Mouse (Mus musculus) embryonic facial prominence, embryonic 10.5 days (tissue): ENCODE data around the gene Hdgf. TPM values are rescaled to one million over a fixed set of nuclear protein-coding genes. Genes with fewer than 3 reads are reported as not detected.
"Not testable (repeated sequence)": the region's sequence is repeated elsewhere in the genome, so short reads cannot be mapped to it uniquely, and the experiment has no call there.

Source experiments
- DNase-seq: peaks from one replicate; pipeline ENCODE4 v3.0.0-alpha.2; 2017; ENCODE audit warnings: low spot score
- H3K27ac ChIP-seq: fragments of 300-500 bp; sonication (generic); replicated peaks from 2 replicates; pipeline ENCODE4 v1.5.1; 2016; ENCODE audit warnings: mild to moderate bottlenecking
- H3K27me3 ChIP-seq: fragments of 300-500 bp; sonication (generic); replicated peaks from 2 replicates; pipeline ENCODE4 v1.6.1; 2016; ENCODE audit warnings: low read depth, mild to moderate bottlenecking; ENCODE audit not compliant: poor library complexity, severe bottlenecking
- H3K36me3 ChIP-seq: fragments of 300-500 bp; sonication (generic); replicated peaks from 2 replicates; pipeline ENCODE4 v1.6.1; 2016; ENCODE audit warnings: mild to moderate bottlenecking, moderate library complexity
- H3K4me1 ChIP-seq: fragments of 300-500 bp; sonication (generic); 2 replicates; pipeline ENCODE4 v1.6.1; 2016
- H3K4me3 ChIP-seq: fragments of 300-500 bp; sonication (generic); 2 replicates; pipeline ENCODE4 v1.5.1; 2016; ENCODE audit warnings: mild to moderate bottlenecking, moderate library complexity
- H3K9me3 ChIP-seq: fragments of 300-500 bp; sonication (generic); 2 replicates; pipeline ENCODE4 v1.6.1; 2016; ENCODE audit warnings: mild to moderate bottlenecking
- WGBS: fragments of 180-500 bp; shearing (Covaris S2); methylation state at CpG from one replicate; pipeline ENCODE4 v1.1.7; 2016; 5-methylcytosine and 5-hydroxymethylcytosine counted together
- polyA plus RNA-seq: library from polyadenylated mRNA; unstranded; fragments of >200 nt; fragmentation: Nextera tagmentation; extraction: Ambion mirVana; gene quantifications from 2 replicates; pipeline ENCODE4 v1.2.1, GENCODE M21; 2016

The Hdgf gene
- 269 and 278 TPM in 2 replicates for polyA plus RNA-seq

DNA sequence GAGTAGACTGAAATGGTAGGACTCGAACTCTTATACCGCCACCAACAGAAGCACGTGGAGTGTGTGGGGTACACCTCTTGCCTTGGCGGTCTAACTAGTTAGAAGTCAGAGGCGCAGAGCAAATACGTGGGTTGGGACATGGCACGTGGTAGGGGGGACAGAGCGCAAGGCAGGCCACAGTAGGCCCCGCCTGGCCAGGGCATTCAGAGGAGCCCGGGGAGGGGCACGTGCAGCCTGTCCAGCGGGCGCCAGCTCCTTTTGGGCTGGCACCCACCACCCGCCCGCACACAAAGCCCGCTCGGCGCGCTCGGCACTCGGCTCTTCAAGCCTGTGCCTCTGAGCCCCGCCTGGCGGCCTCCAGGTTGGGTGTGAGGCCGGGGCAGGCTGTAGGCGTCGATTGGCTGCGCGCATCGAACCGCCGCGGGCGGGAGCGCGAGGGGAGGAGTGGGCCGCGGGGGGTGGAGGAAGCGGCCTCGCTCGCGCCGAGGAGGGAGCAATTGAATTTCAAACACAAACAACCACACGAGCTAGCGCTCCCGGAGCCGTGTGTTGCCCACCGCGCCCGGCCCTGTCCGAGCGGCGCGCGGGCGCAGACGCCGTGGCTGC lies at the start of gene Hdgf:
Hdgf (plus strand) TSS at position 442 of the 606 bp plus-strand sequence.
- H3K36me3 ChIP-seq: no peaks in the 10 kb centered on the region
- no peaks in the 10 kb centered on the region for H3K9me3 ChIP-seq
- peak; percentile 99 for DNase-seq
- 1% methylated on average over 57 of the region's 57 CpGs for WGBS
- peaks cover 47% of the 10 kb centered on the region for H3K4me1 ChIP-seq
- peak within 1 kb of the TSS; percentile 99 for H3K4me3 ChIP-seq
- H3K27ac ChIP-seq: peak within 1 kb of the TSS; percentile 99
- H3K27me3 ChIP-seq: no peaks in the 10 kb centered on the region

DNA sequence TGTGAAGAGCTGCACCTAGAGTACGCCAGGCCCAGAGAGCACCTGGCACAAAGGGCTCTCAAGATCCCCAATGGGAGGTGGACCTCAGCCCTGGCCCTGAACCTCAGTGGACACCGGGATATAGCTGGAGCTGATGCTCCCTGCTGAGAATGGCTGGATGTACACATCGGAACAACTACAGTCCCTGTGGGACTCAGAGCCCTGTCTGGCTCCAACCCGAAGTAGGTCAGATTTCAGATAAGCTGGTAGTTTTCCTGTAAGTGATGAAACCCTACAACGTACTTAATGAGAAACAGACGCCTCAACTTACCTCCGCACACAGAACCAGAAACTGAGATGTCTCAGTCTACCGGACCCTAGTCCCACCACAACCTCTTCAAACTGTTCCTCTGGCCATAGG lies 48.5 kb upstream of the Hdgf start:
- H3K4me1 ChIP-seq: peaks cover 22% of the 10 kb centered on the region
- no peaks in the 10 kb centered on the region for H3K27me3 ChIP-seq
- peaks cover 74% of the 10 kb centered on the region for H3K36me3 ChIP-seq
- WGBS: 67% methylated on average over 8 of the region's 8 CpGs
- no peaks in the 10 kb centered on the region for H3K9me3 ChIP-seq
- H3K4me3 ChIP-seq: no peak overlapping the region
- peak; percentile 12 for DNase-seq
- no peak overlapping the region for H3K27ac ChIP-seq

DNA sequence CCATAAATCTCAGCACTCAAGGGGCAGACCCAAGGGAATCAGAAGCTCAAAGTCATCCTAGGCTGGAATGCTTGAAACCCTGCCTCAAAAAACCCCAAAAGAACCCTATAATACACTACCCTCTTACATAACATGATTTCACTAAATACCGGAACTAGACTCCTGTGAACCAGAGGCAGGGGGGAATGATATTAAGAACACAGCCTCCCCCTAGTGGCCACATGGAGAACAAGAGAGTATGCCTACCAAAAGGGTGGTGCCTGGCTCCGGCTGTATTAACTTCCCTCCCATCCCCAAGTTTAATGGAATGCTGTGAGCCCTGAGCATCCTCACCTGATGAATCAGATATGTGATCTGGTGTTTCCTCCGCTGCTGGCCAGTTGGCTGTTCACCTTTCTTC lies 46.3 kb upstream of the Hdgf start:
- H3K4me1 ChIP-seq: peaks cover 10% of the 10 kb centered on the region
- no peak overlapping the region for H3K27ac ChIP-seq
- H3K36me3 ChIP-seq: peaks cover 94% of the 10 kb centered on the region
- DNase-seq: peak; percentile 67
- WGBS: 36% methylated on average over 3 of the region's 3 CpGs
- H3K27me3 ChIP-seq: no peaks in the 10 kb centered on the region
- H3K4me3 ChIP-seq: no peak overlapping the region
- H3K9me3 ChIP-seq: no peaks in the 10 kb centered on the region

DNA sequence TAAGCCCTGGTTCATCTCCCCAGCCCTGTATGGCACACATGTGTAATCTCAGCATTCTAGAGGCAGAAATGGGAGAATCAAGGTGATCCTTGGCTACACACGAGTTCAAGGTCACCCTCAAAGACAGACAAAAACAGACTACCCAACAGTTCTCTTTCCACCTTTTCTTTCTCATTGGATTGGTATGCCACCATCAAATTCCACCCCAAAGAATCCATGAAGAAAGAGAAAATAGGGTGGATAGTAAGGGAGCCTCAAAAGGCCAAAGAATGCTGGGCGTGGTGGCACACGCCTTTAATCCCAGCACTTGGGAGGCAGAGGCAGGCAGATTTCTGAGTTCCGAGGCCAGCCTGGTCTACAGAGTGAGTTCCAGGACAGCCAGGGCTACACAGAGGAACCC lies 42.0 kb upstream of the Hdgf start:
- peaks cover 98% of the 10 kb centered on the region for H3K36me3 ChIP-seq
- H3K4me1 ChIP-seq, H3K27me3 ChIP-seq, DNase-seq, H3K27ac ChIP-seq, H3K4me3 ChIP-seq, H3K9me3 ChIP-seq: not testable (repeated sequence)
- WGBS: 94% methylated on average over 4 of the region's 4 CpGs

DNA sequence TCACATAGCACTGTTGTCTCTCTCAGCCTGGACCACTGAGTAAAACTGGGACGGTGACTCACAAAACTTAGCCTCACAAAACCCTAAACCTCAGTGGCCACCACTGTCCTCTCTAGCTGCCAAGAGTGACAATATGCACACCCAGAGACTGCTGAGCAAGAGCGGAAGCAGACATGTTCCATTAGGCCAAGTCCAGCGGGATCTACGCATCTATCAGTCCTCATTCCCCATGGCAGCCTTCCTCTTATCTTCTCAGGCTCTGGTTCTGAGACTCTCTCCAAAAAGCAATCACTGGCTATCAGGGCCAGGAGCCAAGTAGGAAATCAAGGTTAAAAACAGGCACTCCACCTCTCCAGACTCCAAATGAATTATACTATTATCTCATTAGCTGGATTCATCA lies 28.4 kb upstream of the Hdgf start:
- Histone ChIP-seq H3K9me3 (no peaks in the 10 kb centered on the region), H3K27ac (no peak overlapping the region), H3K4me1 (no peaks in the 10 kb centered on the region), H3K27me3 (no peaks in the 10 kb centered on the region), H3K4me3 (no peak overlapping the region), H3K36me3 (peaks cover 91% of the 10 kb centered on the region)
- DNase-seq: no peak
- 92% methylated on average over 4 of the region's 4 CpGs for WGBS

GRCm38 (mm10) chr3:87884291-87884690 lies 21.8 kb upstream of the Hdgf start:
- Histone ChIP-seq H3K36me3 (peaks cover 35% of the 10 kb centered on the region), H3K4me3 (peak overlapping the region; percentile 94), H3K27me3 (no peaks in the 10 kb centered on the region), H3K4me1 (peaks cover 18% of the 10 kb centered on the region), H3K27ac (peak overlapping the region; percentile 93), H3K9me3 (no peaks in the 10 kb centered on the region)
- no peak for DNase-seq
- 2% methylated on average over 3 of the region's 3 CpGs for WGBS

DNA sequence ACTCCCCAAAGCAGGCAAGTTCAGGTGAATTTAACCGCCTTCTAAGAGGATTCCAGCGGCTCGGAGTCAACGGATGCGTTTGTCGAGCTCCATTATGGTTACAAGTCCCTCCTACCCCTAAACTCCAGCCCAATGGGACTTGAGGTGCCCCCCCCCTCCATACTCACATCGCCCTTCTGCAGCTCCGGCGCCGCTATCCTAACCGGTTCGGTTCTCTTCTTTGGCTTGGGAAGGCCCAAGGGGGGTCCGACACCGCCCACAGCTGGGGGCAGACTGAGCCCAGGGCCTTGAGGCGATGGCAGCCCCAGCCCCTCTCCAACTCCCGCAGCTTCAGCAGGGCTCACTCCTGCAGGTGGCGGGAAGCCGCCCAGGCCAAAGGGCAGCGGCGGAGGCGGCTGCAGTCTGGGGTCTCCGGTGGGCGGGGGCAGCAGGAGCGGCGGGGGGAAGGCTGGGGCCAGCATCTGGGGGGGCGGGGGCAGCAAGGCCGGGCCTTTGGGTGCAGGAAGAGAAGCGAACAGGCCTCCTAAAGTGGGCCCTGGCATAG lies 21.3 kb upstream of the Hdgf start:
- Histone ChIP-seq H3K9me3 (no peaks in the 10 kb centered on the region), H3K36me3 (peaks cover 31% of the 10 kb centered on the region), H3K27ac (peak overlapping the region; percentile 93), H3K4me1 (peaks cover 18% of the 10 kb centered on the region), H3K27me3 (no peaks in the 10 kb centered on the region), H3K4me3 (peak overlapping the region; percentile 94)
- under 1% methylated on average over 27 of the region's 28 CpGs for WGBS
- peak; percentile 75 for DNase-seq

GRCm38 (mm10) chr3:87885281-87886003 lies 20.7 kb upstream of the Hdgf start, which contains the start of gene Prcc:
Gene Prcc (minus strand): TSS chr3:87885608.
- DNase-seq: peak; percentile 89
- WGBS: under 1% methylated on average over 33 of the region's 33 CpGs

DNA sequence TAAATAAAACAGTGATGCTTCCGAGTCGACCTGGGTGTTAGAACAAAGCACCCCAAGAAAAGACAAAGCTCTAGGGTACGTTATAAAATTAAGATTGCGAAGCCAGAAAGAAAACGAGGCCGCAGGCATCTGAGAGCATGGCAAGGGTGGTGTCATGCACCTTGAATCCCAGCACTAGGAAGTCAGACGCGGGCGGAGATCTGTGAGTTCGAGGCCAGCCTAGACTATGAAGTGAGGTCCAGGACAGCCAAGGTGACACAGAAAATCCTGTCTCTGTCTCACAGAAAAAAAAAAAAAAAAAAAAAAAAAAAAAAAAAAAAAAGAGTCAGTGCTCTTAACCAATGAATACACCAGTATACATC lies 20.1 kb upstream of the Hdgf start:
- no peaks in the 10 kb centered on the region for H3K9me3 ChIP-seq
- 12% methylated on average over 10 of the region's 10 CpGs for WGBS
- H3K4me1 ChIP-seq: peaks cover 18% of the 10 kb centered on the region
- H3K36me3 ChIP-seq: peaks cover 19% of the 10 kb centered on the region
- peak overlapping the region; percentile 93 for H3K27ac ChIP-seq
- peak overlapping the region; percentile 94 for H3K4me3 ChIP-seq
- DNase-seq: no peak
- no peaks in the 10 kb centered on the region for H3K27me3 ChIP-seq

More at GRCm38 (mm10) chr3:87885281-87886003, 20.7 kb upstream of the Hdgf start, which contains the start of gene Prcc:
- peak within 1 kb of the TSS; percentile 94 for H3K4me3 ChIP-seq
- peaks cover 25% of the 10 kb centered on the region for H3K36me3 ChIP-seq
- no peaks in the 10 kb centered on the region for H3K27me3 ChIP-seq
- H3K4me1 ChIP-seq: peaks cover 18% of the 10 kb centered on the region
- H3K27ac ChIP-seq: peak within 1 kb of the TSS; percentile 93
- H3K9me3 ChIP-seq: no peaks in the 10 kb centered on the region

DNA sequence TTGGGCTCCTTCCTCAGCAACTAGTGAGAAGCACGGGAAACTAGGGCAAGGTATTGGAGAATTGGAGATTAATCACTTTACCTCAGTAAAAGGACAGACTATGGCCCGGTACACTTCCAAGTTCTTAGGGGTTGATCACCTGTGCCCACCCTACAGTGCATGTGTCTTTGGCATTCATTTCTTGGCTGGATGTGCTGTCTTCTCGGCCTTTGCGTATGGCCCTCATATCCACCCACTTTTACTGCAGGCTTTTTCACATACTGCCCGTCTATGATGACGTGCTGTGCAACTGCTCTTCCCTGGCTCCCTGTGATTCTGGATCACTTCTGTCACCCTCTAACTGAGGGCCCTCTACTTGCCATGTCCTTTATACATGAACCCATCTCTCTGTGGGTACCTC lies 19.7 kb upstream of the Hdgf start:
- H3K4me1 ChIP-seq: peaks cover 18% of the 10 kb centered on the region
- peak overlapping the region; percentile 94 for H3K4me3 ChIP-seq
- H3K36me3 ChIP-seq: peaks cover 15% of the 10 kb centered on the region
- no peak for DNase-seq
- 87% methylated on average over 6 of the region's 6 CpGs for WGBS
- H3K27me3 ChIP-seq: no peaks in the 10 kb centered on the region
- H3K27ac ChIP-seq: no peak overlapping the region
- no peaks in the 10 kb centered on the region for H3K9me3 ChIP-seq

DNA sequence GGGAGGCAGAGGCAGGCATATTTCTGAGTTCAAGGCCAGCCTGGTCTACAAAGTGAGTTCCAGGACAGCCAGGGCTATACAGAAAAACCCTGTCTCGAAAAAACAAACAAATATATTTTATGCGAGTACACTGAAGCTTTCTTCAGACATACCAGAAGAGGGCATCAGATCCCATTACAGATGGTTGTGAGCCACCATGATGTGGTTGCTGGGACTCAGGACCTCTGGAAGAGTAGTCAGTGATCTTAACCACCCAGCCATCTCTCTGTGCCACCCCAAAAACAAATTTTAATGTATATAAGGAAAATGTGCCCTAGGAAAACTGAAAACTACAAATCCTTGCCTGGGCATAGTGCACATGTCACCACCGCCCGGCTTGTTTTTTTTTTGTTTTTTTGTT lies 18.7 kb upstream of the Hdgf start:
- H3K27ac ChIP-seq, H3K36me3 ChIP-seq, H3K27me3 ChIP-seq, DNase-seq, H3K9me3 ChIP-seq, H3K4me3 ChIP-seq: not testable (repeated sequence)
- H3K4me1 ChIP-seq: peaks cover 18% of the 10 kb centered on the region
- WGBS: 81% methylated on average over 4 of the region's 4 CpGs

GRCm38 (mm10) chr3:87891481-87891880 lies 14.6 kb upstream of the Hdgf start:
- no peaks in the 10 kb centered on the region for H3K27me3 ChIP-seq
- no peaks in the 10 kb centered on the region for H3K36me3 ChIP-seq
- H3K4me3 ChIP-seq: no peak overlapping the region
- DNase-seq: no peak
- no peak overlapping the region for H3K27ac ChIP-seq
- no peaks in the 10 kb centered on the region for H3K4me1 ChIP-seq
- no peaks in the 10 kb centered on the region for H3K9me3 ChIP-seq
- WGBS: 50% methylated on average over 3 of the region's 3 CpGs
